Comparison of ENCODE assay signal across 14 mouse cellular contexts in genomic region chr1:154460067-154460466, GRCm38 (mm10).
"Had no signal": no experiment of that assay in that cellular context is flagged by ENCODE, and none has a peak within 500 bp of the region (broad histone marks: within the 10 kb centered on the region; RNA-seq: fewer than 3 reads in every experiment).

No protein-coding gene starts in this region.

- ATAC-seq: liver, postnatal 0 days; lung, postnatal 0 days; midbrain, embryonic 16.5 days had no signal

- DNase-seq: liver, postnatal 0 days; lung, adult 2 months; lung, postnatal 14 days; lung, postnatal 36 days; midbrain, embryonic 14.5 days; retina, postnatal 1 day; right cerebral cortex, adult 18-20 months; right cerebral cortex, postnatal 25 days; right cerebral cortex, postnatal 4 days; thymus, adult 18-20 months; thymus, postnatal 14 days; thymus, postnatal 36 days had no signal
